8 mouse cellular contexts compared by ENCODE assay signal in the genomic region with DNA sequence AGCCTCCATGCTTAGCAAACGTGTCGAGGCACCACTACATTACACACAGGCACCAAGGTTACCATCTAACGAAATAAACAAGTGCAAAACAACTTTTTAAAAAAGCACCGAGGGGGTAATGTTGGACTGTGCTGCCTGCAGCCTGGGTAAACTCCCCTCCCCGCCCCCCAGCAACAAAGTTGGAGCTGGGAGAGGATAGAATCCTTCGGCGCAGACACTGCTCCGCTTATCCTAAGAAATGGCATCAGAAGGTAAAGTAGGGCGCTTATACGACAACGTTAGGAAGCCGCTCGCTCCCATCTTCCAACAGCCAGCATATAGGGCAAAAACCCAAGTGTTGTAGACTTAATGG. TPM values are rescaled to one million over a fixed set of nuclear protein-coding genes. Genes with fewer than 3 reads are reported as not detected.
DNase-seq lines count a peak whose midpoint lies in the region; ATAC-seq lines count a peak whose summit lies in the region.

No protein-coding gene starts in this region.

- peak overlapping the region; percentile 94 for H3K9ac ChIP-seq in hindbrain, embryonic 13.5 days

- H3K4me2 ChIP-seq in hindbrain, embryonic 13.5 days, result peak overlapping the region; percentile 66

- H3K36me3 ChIP-seq in hindbrain, embryonic 13.5 days, result peaks cover 12% of the 10 kb centered on the region; the same call in 1 of the 2 replicates
- no peaks in the 10 kb centered on the region for H3K36me3 ChIP-seq in macrophage (ENCODE audit: inconsistent target)

- peaks cover 40% of the 10 kb centered on the region for H3K4me1 ChIP-seq in hindbrain, embryonic 13.5 days (replicated peaks)

- DNase-seq in frontal cortex, postnatal 14 days (ENCODE audit: low spot score in 2 of 2), result no peak
- DNase-seq in urinary bladder, postnatal 25 days (ENCODE audit: low spot score), result peak; percentile 19
- DNase-seq in urinary bladder, adult 2 months (ENCODE audit: low spot score), result no peak
- DNase-seq in layer of hippocampus, postnatal 10 days (ENCODE audit: low spot score in 2 of 2), result no peak
- no peak for DNase-seq in adrenal gland, adult (ENCODE audit: inconsistent age in 2 of 2, low spot score in 1 of 2)

- peak; percentile 11; the same call in 1 of the 2 replicates for ATAC-seq in frontal cortex, adult (ENCODE audit: low TSS enrichment)
- ATAC-seq in hindbrain, embryonic 13.5 days (ENCODE audit: low FRiP score), result peak; percentile 2; the same call in 1 of the 2 replicates

- no peaks in the 10 kb centered on the region for H3K27me3 ChIP-seq in hindbrain, embryonic 13.5 days

- 2% methylated on average over 13 of the region's 13 CpGs for WGBS in hindbrain, embryonic 13.5 days
- WGBS in macrophage (ENCODE audit: missing documents), result 1% methylated on average over 13 of the region's 13 CpGs

- peak overlapping the region; percentile 94 for H3K27ac ChIP-seq in hindbrain, embryonic 13.5 days
- H3K27ac ChIP-seq in macrophage, result peak overlapping the region; percentile 71

- H3K4me3 ChIP-seq in hindbrain, embryonic 13.5 days, result peak overlapping the region; percentile 96
- peak overlapping the region; percentile 82 for H3K4me3 ChIP-seq in macrophage (ENCODE audit: inconsistent target)

- H3K79me2 ChIP-seq in macrophage (ENCODE audit: inconsistent target), result peaks cover 55% of the 10 kb centered on the region

- no peaks in the 10 kb centered on the region for H3K9me3 ChIP-seq in hindbrain, embryonic 13.5 days

RNA-seq across cellular contexts. Expression of gene Ubr2, which starts 0.8 kb away (rescaled TPM):
- polyA plus RNA-seq in urinary bladder, adult 2 months (2012; rRNA removed), result 33.4 and 39.2 TPM in 2 replicates
- 14.8 and 16.2 TPM in 2 replicates for polyA plus RNA-seq in hindbrain, embryonic 13.5 days (2015; fragmentation: Nextera tagmentation; extraction: Ambion mirVana)
- 100 to 1,000 TPM in 24 of 26 experiments, 10 to 100 TPM in 2; 81.9 to 271 (median 191) TPM for total RNA-seq in macrophage (2018; cell fraction: chromatin; rRNA removed)
- total RNA-seq in macrophage (2018; cell fraction: cytosol; rRNA removed), result 10 to 100 TPM; 20.9 to 46.2 (median 34.0) TPM
- 100 to 1,000 TPM in 4 of 26 experiments, 10 to 100 TPM in 22; 39.5 to 136 (median 76.7) TPM for total RNA-seq in macrophage (2018; cell fraction: nucleus; rRNA removed)
- 28.0 to 30.4 TPM (median 28.5 TPM) in 3 replicates for polyA plus RNA-seq in macrophage (2018)
- total RNA-seq in layer of hippocampus, postnatal 10 days (2021), result 10 to 100 TPM; 49.8 to 52.2 TPM
